Mouse (Mus musculus) retina, postnatal 7 days (tissue): ENCODE measurements around the gene Elp5.
A peak's percentile ranks its signal among the peaks of the same experiment; 100 is the strongest.

ENCODE experiments used
- DNase-seq: peaks from one replicate; pipeline ENCODE4 v3.0.0-alpha.2; 2012; ENCODE audit warnings: low read depth, low spot score

The Elp5 gene

DNA sequence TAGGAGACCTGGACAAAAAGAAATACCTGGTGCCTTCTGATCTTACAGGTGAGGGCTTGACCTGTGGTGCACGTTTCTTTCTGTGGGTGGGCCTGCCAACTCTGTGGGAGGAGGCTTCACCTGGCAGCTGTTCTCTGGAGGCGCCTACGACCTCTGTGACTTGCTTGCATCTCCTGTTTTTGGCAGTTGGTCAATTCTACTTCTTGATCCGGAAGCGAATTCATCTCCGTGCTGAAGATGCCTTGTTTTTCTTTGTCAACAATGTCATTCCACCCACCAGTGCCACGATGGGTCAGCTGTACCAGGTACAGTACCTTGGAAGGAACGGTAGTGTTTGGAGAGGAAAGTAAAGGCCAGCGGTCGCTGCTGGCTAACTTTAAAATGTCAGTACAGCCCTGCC lies 10.1 kb upstream of the Elp5 start:
- no peak for DNase-seq

DNA sequence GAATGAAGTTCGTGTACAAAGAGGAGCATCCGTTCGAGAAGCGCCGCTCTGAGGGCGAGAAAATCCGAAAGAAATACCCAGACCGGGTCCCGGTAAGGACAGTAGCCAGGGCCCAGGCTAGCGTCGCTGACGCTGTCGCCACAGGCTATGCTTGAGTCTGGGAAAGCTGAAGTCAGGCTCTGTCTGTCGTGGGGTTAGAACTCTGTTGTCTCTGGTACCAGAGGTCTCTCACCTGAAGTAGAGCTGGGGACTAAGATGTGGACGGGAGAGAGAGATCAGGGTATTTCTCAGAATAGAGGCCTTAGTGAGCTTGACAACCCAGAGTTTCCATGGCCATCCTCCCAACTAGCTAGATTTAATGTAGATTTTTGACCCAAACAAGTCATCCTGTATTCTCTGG lies 9.4 kb upstream of the Elp5 start:
- no peak for DNase-seq

DNA sequence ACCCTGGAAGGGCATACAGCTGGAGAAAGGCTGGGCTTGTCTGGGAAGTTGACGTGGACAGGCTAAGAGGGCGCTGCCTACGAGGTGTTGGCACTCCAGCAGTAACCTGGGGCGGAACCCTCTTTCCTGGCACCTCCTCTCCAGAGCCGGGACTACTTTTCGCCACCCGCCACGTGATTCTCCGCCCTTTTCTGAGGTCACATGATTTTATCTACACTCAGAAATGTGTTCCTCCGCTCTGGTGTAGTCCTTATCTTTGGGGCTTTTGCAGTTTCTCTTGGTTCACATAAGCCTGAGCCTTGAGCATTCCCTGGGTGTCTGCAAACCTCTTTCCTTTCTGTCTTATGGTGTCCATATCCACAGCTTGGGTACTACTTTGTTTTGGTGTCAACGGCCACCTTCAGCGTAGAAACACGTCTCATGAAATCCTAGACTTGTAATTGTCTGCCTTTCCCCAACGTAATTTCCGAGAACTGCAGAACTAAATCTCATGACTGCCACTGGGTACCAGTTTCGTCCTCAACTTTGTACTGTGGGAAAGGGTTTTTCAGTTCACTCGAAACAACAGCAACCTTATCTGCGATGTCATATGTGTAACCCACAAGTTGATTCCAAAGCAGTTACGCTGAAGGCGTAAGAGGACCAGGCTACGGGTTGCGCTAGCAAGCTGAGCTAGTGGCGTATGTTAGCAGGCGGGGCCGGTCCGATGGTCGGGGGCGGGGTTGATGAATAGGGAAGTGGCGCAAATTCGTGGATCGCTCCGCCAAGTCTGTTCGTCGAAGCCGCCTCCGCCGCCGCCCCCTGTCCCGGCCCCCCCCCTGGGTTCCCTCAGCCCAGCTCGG lies 8.8 kb upstream of the Elp5 start, which contains the start of gene Gabarap:
Gabarap (plus strand) TSS at position 294 of the 842 bp plus-strand sequence.
- peak; percentile 86 for DNase-seq

DNA sequence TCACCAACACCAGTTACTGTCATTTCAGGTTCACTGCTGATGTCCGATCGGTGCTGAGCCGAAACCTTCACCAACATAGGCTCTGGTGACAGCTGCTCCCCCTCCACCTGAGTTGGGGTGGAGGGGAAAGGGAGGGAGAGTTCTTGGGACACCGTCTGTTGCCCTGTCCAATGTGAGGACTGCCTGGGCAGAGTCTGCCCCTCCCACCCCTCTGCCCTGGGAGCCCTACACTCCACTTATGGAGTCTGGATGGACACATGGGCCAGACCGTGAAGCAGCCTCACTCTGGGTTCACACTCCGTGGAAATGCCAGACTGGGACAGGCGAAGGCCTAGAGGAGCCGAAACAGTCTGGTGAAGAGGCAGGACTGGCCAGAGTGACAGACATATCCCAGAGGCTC lies 7.6 kb upstream of the Elp5 start:
- no peak for DNase-seq

DNA sequence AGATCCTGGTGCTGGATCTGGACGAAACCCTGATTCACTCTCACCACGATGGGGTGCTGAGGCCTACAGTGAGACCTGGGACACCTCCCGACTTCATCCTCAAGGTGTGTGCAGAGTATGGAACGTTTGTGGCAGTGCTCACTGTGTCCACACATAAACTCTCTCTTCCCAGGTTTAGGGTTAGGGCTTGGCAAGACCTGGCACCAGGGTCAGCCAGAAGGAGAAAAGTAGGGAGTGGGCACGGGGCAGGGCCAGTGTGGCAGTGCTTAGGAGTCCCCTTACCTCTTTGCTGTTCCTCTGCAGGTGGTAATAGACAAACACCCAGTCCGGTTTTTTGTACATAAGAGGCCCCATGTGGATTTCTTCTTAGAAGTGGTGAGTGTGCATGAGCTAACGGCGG lies 2.1 kb upstream of the Elp5 start:
- no peak for DNase-seq

DNA sequence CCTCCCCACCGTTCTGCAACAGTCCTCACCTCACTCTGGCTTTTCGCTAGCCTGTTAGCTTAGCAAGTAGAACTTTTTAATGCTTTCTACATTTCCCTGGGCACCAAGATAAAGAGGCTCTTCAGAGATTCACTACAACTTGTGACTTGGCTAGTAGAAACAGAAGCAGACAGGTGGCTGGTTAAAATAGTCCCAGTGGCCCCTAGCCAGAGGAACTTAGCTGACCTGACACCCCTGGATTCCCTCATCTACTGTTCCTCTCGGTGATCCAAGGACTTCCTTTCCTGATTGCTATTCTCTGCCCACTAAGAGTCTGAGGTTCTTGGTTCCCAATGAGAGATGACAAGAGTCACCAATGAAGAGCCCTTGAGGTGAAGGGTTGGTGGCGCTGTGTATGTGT lies 1.1 kb upstream of the Elp5 start:
- no peak for DNase-seq

DNA sequence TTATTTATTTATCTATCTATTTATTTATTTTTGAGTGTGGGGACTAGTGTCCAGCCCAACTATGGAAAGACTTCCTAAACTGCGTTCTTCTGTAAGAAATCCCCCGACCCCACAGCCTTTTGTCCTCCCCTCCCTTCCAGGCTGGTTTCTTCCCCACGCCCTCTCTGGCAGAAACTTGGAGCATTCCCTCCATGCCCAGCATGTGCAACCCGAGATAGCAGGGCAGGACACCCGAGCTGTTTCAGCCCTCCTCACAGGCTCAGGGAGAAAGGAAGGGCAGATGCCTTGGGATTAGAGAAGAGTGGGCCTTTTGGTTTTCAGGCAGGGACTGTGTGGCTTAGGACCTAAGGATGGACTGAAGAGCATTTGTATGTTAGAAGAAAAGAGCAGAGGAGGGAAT lies 560 bp upstream of the Elp5 start:
- DNase-seq: no peak

DNA sequence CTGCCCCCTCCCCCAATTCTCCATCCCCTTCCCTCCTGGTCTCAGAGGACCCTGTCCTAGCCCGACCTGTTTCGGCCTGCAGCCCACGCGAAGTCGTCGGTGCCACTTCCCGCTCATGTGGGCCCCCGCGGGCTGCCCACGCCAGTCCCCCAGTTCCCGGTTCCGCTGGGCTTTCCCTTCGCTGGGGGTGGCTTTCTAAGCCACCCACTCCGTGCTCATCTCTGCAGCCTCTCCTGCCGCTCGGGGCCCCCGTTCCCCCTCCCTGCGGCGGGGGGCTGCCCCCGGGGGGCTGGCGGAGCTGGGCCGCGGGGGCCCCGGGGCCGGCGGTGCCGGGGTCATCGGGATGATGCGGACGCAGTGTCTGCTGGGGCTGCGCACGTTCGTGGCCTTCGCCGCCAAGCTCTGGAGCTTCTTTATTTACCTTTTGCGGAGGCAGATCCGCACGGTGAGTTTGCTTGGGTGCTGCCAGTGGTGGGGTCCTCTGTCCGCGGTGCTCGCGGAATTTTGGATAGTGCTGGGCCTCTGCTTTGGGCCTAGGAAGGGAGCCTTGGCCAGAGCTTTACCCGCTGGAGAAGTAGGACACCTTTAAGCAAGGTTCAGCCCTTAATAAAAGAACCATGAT lies 1.1 kb downstream of the Elp5 start, which contains the start of gene Ctdnep1:
Ctdnep1 (plus strand) TSS at position 16 of the 622 bp plus-strand sequence.
- no peak for DNase-seq

DNA sequence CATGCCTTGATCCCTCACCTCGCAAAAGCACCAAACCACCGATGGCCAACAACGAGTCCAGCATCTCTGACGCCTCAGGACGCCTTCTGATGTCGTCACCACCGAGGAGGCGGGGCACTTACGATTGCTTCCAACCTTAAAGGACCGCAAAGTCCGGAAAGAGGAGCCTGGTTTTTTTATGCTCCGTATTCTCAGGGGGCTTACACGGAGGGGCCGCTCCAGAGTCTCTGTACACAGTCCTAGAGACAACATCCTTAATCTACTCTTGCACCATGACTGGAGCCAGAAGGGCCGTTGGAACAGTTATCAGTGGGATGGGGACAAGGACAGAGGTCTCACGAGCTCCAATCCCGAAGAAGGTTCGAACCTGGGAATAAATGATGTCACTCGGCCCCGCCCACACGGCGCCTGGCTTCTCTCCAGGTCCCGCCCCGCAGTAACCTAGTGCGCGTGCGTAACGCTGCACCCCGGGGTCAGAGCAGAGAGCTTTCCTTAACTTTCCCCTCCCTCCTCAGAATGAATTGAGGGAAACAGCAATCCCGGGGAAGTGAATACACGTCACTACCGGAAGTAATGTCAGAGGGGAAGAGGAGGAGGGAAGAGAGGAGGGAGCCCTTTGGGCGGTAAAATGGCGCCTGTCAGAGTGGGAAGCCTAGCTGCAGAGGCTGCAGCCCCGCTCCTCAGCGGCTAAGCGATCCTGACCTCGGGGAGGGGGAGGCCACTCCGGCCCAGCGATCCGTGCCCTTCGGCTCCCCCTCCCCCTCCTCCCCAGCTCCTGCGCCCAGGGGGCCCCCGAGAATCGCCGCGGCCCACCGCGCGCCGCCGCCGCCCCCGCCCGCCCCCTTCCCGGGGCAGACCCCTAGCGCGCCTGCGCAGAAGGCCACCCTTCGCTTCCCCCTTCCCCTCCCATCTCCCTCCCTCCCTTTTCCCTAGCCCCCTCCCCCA lies 1.8 kb downstream of the Elp5 start:
- DNase-seq: peak; percentile 98

DNA sequence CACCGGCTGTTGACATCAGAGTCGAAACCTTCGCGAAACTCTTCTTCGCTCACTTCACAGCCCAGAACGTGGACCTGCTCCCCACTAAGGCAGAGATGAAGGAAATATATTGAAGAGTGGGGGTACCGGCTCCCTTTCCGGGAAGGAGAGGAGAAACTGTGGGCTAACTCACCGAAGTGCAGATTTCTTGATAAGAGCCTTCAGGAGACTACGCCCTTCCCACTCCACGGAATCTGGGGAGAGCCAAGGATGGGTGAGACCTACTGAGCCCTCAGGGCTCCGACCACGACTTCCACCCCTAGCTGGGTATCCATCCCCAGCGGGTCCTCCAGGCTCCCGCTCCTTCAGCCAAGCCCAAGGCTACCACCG lies 2.5 kb downstream of the Elp5 start:
- no peak for DNase-seq

DNA sequence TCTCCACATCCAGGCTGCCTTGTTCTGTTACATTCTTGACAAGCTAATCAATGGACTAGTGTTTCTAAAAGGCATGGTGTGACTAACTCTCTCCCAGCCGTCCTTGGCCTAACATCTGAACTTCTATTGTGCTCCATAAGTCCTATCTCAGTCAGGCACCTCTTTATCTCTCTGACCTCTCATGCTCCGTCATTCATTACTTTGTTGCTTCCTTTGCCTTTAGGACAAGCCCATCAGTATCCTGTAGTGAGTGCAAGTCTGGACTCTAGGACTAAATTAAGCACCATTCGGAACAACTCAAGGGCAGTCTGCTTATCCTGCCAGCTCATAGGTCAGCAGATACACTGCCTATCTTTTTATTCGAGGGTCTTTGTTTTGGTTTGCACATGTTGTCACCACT lies 6.0 kb downstream of the Elp5 start:
- DNase-seq: no peak

DNA sequence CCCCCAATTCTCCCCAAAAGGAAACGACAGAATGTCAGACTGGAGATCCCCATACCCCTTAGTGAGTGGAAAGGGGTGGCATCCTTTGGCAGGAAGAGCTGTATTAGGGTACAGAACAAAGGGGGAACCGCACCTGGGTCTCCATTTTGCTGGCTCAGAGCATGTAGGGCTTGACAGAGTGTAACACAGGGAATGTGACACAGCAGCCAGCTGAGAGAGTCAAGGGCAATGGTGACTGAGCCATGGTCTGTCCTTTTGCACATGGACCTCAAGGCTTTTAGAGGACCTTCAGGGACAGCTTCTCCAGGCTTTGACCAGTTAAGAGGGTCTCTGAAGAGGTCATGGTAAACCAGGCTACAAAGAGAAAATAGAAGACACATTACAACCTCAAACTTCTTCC lies 7.4 kb downstream of the Elp5 start:
- no peak for DNase-seq

DNA sequence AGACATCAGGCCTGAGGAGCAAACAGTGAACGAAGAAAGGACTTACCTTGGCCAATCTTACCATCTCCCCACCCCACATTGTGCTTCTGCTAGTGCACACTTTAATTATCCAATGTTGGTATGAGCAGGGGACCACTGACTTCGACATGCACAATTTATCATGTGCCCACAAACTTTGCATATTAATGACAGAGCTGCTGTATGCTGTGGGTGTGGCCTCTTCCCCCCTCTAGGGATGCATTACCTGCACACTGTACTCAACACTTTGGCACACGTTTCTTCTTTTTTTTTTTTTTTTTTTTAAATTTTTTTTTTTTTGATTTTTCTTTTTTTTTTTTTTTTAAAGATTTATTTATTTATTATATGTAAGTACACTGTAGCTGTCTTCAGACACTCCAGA lies 11.5 kb downstream of the Elp5 start:
- no peak for DNase-seq

DNA sequence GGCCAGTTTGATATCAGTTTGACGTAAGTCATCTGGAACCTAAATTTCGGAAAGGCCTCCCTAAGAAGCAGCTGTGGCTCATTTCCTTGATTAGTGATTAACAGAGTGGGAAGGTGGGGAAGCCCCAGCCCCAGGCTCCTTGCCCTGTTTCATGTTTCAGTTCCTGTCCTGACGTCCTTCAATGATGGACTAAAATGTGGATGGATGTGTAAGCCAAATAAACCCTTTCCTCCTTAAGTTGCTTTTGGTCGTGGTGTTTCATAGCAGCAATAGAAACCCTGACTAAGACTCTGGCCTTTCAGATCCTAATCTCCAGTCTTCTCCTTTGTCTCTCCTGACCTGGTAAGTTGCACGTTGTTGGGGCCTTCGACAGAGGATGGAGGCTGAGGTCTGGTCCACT lies 12.1 kb downstream of the Elp5 start:
- DNase-seq: no peak

DNA sequence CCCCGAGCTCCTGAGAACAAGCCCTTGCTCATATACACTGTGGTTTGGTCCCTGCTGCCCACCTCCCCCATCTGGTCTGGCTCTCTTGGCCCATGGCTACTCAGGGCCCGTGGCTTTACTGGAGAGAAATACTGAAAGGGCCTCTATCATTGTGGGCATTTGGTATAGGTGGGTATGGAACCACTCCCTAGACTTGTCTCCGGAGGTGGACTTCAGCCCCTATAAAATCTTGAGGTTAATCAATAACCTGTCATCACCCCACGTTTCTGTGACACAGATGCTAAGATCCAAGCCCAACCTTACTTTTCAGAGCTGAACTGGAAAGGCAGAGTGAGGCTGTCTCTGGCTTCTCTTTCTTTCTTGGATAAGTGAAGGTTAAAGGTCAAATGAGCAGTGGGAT lies 13.5 kb downstream of the Elp5 start:
- DNase-seq: no peak

DNA sequence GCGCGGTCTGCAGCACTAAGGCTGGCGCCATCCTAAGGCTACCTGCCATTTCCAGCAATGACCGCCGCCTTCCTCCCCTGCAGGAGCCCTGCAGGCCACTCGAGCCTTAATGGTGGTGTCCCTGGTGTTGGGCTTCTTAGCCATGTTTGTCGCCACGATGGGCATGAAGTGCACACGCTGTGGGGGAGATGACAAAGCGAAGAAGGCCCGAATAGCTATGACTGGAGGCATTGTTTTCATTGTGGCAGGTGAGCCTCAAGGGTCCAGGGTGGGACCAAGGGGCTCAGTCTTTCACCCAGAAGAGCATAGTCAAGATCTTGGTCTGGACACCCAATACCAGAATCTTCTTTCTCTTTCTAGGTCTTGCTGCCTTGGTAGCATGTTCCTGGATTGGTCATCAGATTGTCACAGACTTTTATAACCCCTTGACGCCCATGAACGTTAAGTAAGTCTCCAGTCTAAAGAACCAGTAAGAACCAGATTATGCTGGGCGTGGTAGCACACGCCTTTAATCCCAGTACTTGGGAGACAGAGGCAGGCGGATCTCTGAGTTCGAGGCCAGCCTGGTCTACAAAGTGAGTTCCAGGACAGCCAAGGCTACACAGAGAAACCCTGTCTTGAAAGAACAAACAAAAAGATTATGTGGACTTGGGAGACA lies 15.3 kb downstream of the Elp5 start:
- no peak for DNase-seq

DNA sequence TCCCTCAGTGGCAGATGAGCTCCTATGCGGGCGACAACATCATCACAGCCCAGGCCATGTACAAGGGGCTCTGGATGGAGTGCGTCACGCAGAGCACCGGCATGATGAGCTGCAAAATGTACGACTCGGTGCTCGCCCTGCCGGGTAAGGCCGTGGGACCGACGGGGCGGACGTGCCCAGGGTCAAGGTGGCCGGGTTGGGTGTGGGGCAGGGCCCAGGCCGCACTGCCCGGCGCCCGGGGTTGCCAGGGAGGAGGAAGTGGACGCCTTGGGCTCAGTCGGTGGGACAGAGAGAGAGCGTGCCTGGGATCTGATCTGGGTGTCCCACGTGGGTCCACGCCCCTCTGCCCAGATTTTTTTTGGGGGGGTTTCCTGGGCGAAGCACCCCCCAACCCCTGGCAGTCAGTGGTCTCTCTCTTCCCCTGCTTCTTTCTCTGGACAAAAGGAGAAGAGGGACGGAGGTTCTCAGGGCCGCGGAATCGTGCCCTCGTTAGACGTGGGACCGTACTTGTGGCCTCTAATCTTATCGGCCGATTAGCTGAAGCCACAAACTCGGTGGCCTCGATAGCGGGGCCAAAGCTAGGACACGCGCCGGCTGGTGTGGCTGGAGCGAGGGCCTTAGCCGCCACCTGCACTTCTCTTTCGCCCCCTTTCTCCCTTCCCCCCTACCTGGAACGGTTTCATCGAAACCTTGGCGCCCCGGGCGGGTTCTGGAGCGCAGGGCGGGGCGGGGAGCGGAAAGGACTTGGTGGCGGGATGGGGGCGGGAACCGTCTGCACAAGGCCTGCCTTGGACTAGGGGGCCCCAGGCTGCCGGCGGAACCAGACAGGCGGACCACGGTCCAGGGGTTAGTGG lies 16.1 kb downstream of the Elp5 start:
- DNase-seq: peak; percentile 36

DNA sequence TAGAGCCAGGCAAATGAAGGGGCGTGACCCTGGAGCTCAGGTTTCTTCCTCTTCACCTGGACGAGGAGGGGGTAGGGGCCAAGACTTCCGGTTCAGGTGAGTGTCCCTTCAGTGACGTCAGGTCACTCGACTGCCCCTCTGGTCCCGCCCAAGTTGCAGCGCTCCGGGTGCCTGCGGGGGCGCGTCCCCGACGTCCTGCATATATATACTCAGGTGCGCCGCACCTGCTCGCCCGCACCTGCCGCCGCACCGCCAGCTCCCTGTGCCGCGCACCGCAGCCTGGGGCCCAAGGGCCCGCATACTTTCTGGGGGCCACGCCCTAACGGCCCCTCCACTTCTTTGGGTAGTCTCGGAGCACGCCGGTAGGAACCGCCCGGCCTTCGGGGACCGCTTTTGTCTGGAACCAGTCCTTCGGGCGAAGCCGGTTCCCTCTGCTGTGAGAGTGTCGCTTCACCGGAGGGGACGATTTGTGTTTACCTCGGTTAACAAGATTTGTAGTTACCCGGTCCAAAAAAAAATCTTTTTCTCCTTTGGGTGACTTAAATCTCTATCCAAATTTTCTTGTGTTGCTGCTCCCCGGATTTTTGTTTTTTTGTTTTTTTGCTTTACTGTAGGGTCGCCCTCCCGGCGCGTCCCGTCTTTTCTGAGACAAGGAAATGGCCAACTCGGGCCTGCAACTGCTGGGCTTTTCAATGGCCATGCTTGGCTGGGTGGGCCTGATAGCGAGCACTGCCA lies 16.9 kb downstream of the Elp5 start:
- DNase-seq: no peak

DNA sequence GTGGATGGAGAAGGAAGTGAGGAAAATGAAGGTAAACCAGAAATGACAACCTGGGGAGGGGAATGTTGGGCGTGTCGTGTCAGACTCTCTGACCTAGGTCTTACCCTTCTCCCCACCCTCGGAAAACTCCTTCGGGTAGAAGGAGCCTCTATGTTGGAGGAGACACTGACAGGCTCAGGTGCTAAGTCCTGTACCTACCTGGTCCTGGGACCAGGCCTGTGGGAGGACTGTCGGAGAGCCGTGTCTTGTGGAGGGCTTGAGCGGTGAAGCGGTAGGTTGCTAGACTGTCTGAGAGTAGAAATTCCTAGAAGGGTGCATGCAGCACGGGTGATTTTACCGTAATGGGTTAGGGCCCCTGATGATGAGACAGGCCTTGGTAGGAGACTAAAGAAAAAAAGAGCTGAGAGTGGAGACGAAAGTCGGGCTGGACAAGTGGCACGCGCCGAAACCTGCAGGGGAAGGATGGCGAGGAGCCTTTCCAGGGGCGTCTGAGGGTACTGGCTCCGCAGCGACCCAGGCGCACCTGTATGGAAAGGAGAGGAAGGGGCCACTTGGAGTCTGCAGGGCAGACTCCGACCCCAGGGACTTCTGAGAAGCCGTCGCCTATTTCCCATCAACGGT lies 17.6 kb downstream of the Elp5 start, which contains the start of gene Cldn7:
Cldn7 (plus strand) TSS at position 130 of the 621 bp plus-strand sequence.
- DNase-seq: no peak
